Mouse (Mus musculus) embryo, embryonic 9.5 days (tissue): ENCODE data around the gene Slc9a7.

Experiments used
- DNase-seq: peaks from one replicate; pipeline ENCODE4 v3.0.0-alpha.2; 2017; ENCODE audit errors: extremely low spot score

Slc9a7 gene

DNA sequence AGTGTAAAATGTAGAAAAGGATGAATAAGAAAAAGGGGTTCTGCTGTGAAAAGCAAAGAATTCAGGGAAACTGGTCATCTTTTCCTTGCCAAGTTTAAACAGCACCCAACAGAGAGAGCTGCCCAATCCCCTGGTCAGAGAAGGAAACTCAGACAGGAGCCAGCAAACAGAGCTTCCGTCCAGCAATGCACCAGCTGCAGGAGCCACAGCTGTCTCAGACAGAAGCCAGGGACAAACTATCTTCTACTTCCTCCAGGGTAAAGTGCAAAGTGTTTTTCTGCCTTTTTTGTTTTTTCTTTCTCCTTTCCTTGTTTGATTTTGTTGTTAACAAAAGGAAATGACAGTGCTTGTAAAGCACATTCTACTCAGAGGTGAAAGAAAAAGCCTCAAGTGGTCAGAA is 131.3 kb downstream of the Slc9a7 start:
- DNase-seq = no peak

DNA sequence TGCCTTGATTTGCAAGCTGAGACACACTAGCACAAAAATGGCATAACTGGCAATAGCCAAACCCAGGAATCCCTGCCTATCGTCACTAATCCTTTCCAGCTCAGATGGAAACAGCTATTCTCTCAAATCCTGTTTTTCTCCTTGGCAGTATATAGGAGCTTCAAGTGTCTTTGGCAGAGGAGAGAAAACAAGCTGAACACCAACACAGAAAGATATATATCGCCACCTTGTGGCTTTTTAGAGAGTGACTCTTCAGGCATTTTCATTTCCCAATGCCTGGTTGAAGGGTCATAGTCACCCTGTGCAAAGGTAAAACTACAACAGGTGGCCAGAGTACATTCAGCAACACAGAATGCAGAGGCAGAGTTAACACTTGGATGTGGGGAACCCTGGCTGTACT is 134.1 kb downstream of the Slc9a7 start:
- DNase-seq = no peak

DNA sequence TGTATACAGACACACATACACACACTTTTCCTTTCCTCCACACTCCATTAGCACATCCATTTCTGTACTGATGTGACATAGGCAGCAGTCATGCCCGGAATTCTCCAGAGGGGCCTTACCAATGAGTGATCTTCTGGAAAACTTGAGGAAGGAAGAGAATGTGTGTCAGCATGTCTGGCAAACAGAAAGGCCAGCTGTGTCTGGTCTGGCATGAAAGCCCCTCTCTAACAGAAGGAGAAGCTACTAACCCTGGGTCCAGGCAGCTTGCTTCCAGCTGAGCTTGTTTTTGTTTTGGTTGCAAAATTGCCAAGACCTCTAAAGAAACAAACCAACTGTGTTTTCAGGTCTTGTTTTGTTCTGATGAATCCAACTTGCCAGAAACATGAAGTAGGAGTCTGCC is 162.1 kb downstream of the Slc9a7 start:
- no peak for DNase-seq

DNA sequence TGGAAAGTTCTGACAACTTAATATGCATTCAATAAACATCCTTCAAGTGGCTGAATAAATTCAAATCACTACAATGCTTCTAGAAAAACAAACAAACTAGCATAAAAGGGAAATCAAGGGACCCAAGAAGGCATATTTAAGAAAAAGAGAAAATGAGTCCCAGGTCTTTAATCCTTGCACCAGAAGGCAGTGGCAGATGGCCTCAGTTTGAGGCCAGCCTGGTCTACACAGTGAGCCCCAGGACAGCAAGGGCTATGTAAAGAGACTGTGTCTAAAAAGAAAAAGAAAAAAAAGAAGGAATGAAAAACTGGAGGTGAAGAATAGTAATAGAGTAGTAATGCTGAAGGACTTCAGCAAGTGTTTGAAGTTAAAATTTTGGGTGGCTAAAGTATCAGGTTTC is 162.7 kb downstream of the Slc9a7 start:
- no peak for DNase-seq

DNA sequence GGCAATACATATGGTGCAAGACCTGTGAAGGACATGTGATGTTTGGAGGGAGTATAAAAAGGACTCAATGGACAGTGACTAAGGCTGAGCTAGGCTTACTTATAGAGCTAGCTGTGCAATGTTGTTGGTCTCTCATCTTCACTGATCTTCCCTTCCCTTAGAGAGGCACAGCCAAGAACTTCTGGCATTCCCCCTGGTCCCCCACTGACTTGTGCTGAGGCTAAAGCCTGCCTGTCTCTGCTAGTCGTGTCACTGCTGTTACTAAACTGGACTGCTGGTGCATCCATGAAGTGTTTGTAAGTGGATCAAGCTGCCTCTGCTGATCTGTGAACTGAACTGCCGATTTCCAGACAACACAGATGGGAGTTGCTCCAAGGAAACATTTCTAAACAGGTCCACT is 166.1 kb downstream of the Slc9a7 start:
- DNase-seq = no peak

DNA sequence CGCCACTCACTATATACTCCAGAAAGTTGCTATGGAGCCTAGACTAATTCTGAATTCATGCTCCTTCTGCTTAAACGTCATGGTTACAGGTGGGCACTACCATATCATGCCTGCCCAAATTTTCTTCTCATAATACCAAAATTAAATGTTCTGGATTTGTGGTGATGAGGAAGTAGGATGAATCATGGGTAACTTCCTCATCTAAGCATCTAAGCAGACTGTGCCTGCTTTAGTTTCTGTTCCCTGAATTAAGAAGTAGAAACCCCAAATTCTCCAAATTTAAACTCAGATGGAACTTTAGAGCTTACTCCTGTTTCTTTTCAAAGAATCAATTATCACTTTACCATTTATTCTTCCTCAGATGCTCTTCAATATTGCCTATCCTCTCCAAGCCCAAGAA is 173.9 kb downstream of the Slc9a7 start:
- no peak for DNase-seq

DNA sequence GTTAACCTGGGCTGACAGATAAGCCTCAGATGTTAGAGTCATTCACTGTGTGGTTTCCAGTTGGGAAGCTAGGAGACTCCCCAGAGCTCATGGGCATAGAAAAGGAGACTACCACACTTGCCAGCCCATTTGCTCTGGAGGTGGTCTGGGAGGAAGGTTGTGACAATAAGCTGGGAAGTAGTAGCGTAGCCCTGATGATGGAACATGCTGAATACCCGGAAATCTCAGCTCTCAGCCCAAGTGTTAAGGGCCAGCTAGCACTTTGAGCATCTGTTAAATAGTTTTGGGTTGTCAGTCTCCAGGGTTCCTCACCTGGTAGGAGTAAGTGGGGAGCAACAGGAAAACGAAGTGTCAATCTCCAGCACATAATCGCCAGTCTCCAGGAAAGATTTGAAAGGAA is 221.4 kb downstream of the Slc9a7 start:
- no peak for DNase-seq

DNA sequence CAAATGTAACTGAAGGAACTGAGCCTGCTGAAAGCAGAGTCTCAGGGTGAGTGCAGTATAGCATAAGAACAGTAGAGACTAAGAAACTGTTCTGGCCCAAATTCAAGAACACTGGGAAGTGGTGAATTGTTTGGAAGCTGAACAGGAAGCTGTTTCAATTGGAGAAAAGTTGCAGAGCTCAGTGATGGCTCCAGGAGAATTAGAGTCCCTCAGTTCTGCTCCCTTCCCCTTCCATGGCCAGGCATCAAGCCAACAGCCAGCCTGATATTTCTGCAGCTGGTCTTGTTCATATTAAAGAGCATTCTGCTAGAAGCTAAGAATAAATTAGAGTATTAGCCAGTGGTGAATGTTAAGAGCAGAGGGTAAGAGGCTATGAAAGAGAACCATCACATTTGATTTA is 225.0 kb downstream of the Slc9a7 start:
- DNase-seq = no peak

DNA sequence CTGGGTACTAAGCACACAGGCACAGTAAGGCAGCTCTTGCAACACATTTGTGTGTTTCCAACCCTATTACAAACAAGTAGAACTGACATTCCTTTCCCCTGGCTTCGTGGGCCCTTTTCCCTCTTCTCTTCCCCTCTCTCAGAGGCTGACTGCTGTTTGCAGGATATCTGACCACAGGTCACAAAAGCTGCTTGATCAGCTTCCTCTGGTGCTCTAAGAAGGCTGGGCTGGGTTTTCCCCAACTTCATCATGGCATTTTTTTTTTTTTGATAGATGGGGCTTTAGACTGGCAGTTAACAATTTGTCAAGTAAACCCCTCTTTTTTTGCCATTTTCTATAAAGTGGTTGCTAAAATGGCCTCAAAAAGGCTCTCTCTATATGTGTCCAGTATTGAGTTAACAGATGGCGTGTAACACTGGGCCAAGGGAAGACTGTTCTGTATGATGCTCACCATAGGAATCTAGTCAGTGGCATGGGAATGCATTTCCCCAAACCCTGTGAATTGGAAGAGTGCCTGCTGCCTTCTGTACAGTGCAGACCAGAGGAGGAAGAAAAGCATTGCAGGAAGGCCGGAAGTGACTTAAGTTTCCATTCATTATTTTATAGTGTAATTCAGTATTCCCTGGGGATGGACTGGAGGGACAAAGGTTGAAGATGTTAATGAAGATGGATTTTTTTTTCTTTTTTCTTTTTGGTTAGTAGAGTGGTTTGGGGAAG is 229.7 kb downstream of the Slc9a7 start:
- DNase-seq = no peak

DNA sequence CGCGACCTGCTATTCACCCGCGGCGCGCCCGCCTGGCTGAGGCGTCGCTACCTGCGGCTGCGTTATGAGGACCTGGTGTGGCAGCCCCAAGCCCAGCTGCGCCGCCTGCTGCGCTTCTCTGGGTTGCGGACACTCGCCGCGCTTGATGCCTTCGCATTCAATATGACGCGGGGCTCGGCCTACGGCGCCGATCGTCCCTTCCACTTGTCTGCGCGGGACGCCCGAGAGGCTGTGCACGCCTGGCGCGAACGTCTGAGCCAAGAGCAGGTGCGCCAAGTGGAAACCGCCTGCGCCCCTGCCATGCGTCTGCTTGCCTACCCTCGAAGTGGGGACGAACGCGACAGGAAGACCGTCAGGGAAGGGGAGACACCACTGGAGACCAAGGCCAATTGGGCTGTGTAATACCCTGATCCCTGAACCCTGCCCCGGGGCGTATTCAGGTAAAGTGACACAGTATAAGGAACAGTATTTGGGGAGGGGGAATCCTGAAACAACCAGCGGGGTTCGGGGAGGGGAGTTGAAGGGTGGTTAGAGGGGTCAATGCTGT is 230.8 kb downstream of the Slc9a7 start:
- no peak for DNase-seq

DNA sequence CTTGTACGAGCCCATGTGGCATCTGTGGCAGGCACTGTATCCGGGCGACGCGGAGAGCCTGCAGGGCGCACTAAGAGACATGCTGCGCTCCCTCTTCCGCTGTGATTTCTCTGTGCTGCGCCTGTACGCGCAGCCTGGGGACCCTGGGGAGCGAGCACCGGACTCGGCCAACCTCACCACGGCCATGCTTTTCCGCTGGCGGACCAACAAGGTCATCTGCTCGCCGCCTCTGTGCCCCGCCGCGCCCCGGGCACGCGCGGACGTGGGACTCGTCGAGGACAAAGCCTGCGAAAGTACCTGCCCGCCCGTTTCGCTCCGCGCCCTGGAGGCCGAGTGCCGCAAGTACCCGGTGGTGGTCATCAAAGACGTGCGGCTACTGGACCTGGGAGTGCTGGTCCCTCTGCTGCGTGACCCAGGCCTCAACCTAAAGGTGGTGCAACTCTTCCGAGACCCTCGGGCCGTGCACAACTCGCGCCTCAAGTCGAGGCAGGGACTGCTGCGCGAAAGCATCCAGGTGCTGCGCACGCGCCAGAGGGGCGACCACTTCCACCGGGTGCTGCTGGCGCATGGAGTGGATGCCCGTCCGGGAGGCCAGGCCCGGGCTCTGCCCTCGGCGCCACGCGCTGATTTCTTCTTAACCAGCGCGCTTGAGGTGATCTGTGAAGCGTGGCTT is 231.4 kb downstream of the Slc9a7 start:
- DNase-seq = peak; percentile 23

DNA sequence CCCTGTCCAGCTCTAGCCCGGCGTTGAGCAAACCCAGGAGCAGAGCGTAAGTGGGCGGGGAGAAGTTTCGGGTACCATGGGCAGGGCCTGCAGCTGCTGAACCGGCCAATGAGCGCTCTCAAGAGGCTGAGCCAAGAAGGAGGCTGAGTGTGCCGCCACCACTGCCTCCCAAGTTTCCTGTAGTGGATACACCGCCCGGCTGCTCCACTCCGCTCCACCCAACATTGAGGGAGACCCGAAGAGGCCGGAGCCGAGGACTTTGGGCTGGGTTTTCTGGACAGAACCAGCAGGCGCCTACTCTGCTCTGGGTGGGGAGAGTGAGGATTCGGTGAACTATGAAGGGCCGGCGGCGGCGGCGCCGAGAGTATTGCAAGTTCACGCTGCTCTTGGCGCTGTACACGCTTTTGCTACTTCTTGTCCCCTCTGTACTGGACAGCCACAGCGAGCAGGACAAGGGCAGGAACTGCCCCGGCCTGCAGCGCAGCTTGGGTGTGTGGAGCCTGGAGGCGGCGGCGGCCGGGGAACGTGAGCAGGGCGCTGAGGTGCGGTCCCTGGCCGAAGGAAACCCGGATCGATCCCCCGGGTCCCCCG is 232.1 kb downstream of the Slc9a7 start, which contains the start of gene Chst7:
Gene Chst7 (plus strand): TSS at position 180 of the 591 bp plus-strand sequence.
- peak; percentile 66 for DNase-seq
